13 mouse cellular contexts compared by ENCODE assay signal in the genomic region with DNA sequence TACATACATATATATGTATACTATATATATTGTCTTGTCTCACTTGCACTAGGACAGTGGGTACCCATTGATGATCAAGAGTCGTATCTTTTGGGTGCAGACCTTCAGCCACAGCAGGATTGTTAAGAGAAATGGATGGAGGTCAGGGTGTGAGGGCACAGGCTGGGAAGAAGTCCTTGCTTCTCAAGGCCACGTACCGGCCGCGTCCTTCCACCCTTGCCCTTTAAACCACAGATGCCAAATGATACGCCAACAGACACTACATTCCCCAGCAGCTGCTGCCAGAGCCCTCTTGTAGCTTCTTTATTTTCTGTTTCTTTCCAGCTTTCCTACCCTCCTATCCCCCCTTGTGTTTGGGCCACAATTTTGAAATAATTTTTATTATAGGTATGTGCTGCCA.
"Had no signal": no experiment of that assay in that cellular context is flagged by ENCODE, and none has a peak within 500 bp of the region (broad histone marks: within the 10 kb centered on the region; RNA-seq: fewer than 3 reads in every experiment).

No protein-coding gene starts in this region.

- H3K9ac ChIP-seq: limb, embryonic 13.5 days; liver, embryonic 14.5 days; midbrain, embryonic 12.5 days had no signal

- H3K27me3 ChIP-seq: limb, embryonic 13.5 days; midbrain, embryonic 12.5 days had no signal

- H3K4me3 ChIP-seq: layer of hippocampus, adult 2 months; limb, embryonic 13.5 days; midbrain, embryonic 12.5 days had no signal

- H3K27ac ChIP-seq: kidney, postnatal 0 days; layer of hippocampus, adult 2 months; limb, embryonic 13.5 days; liver, embryonic 14.5 days; midbrain, embryonic 12.5 days had no signal

- ATAC-seq: midbrain, embryonic 16.5 days had no signal

- H3K9me3 ChIP-seq: limb, embryonic 13.5 days; midbrain, embryonic 12.5 days had no signal

- DNase-seq: kidney, adult 8-10 months; kidney, postnatal 36 days; left cerebral cortex, postnatal 4 days; lung, adult 18-20 months; right cerebral cortex, adult 18-20 months; right cerebral cortex, postnatal 25 days; thymus, postnatal 4 days had no signal

- H3K4me2 ChIP-seq: limb, embryonic 13.5 days; midbrain, embryonic 12.5 days had no signal

- H3K4me1 ChIP-seq: limb, embryonic 13.5 days had no signal
